7 mouse cellular contexts compared by ENCODE assay signal in the genomic region with DNA sequence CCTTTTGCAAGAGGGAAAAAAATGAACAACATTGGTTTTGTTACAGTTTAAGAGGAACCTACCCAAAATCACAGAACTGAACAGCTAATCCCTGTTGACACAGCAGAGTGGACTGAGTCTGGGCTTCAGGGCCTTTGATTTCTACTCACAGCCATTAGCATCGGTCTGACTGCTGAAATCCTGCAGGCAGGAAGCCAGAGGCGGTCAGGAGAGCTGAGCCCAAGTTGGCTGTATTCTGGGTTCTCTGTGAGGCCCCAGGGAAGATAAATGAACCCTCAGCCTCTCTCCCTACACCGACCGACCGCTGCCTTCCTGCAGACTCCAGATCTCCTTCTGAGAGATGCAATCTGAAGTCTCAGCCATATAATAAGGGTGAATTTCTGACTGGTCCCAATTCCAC.
DNase-seq lines count a peak whose midpoint lies in the region; ATAC-seq lines count a peak whose summit lies in the region.

No protein-coding gene starts in this region.

- no peak for ATAC-seq in erythroid progenitor cell, adult 5-6 weeks (replicated peaks; ENCODE audit: low FRiP score, poor library complexity, severe bottlenecking)

- DNase-seq in layer of hippocampus, postnatal 10 days (ENCODE audit: low spot score in 2 of 2), result peak; percentile 24 to 43
- DNase-seq in layer of hippocampus, adult 18-20 months (ENCODE audit: low spot score in 2 of 2), result no peak
- DNase-seq in adrenal gland, postnatal 36 days, result peak; percentile 13 to 51
- peak; percentile 44 to 62 for DNase-seq in cerebellum, postnatal 10 days
- DNase-seq in heart, postnatal 36 days, result peak; percentile 55 to 56
- no peak for DNase-seq in neural tube, embryonic 10.5 days (ENCODE audit: extremely low spot score, low spot score)

- intact Hi-C loops in heart, postnatal 36 days (cut with DNase I), result loop anchor here (5.0 kb wide), 2 partner anchors 98 to 408 kb away; no protein-coding TSS in a partner anchor

Comparison
In these comparisons a context has a peak if more than half of its experiments do, and no peak if none do; other contexts are left out.
1. DNase-seq: peak in layer of hippocampus, postnatal 10 days (2 of 2), adrenal gland, postnatal 36 days (2 of 2), cerebellum, postnatal 10 days (2 of 2) and heart, postnatal 36 days (2 of 2); none in layer of hippocampus, adult 18-20 months (0 of 2) and neural tube, embryonic 10.5 days (single experiment).